Mouse (Mus musculus) bone marrow macrophage, adult 2 months (primary cell): ENCODE measurements at regions not wholly inside any gene's neighbourhood (a gene's known extent, or its start where the extent isn't known, plus 50 kb on each side); places are given as distances from the start of the nearest gene placed in this dataset.

Experiments used
- H3K27ac ChIP-seq: 2 replicates; pipeline ENCODE4 v1.5.1; 2012; ENCODE audit warnings: low read depth, low read length; ENCODE audit not compliant: insufficient read depth
- H3K4me1 ChIP-seq: 2 replicates; pipeline ENCODE4 v1.6.1; 2012; ENCODE audit warnings: low read length; ENCODE audit not compliant: control insufficient read depth, insufficient read depth
- H3K4me3 ChIP-seq: 2 replicates; pipeline ENCODE4 v1.5.1; 2012; ENCODE audit warnings: mild to moderate bottlenecking, low read length, moderate library complexity; ENCODE audit not compliant: insufficient read depth
- CTCF ChIP-seq: IDR thresholded peaks from 2 replicates; pipeline ENCODE4 v1.5.1; 2012; ENCODE audit warnings: low read depth, mild to moderate bottlenecking, low read length, moderate library complexity
- POLR2A ChIP-seq: IDR thresholded peaks from 2 replicates; pipeline ENCODE4 v1.6.1; 2012; ENCODE audit warnings: mild to moderate bottlenecking, low read depth, low read length, borderline replicate concordance

GRCm38 (mm10) chr9:89793018-89793417 lies 54.7 kb upstream of the Ankrd34c start:
- Histone ChIP-seq H3K4me1 (no peaks in the 10 kb centered on the region), H3K4me3 (no peak overlapping the region), H3K27ac (no peak overlapping the region)
- peak; percentile 66; the same call in 1 of the 2 replicates for TF ChIP-seq CTCF
- TF ChIP-seq POLR2A = no peak

DNA sequence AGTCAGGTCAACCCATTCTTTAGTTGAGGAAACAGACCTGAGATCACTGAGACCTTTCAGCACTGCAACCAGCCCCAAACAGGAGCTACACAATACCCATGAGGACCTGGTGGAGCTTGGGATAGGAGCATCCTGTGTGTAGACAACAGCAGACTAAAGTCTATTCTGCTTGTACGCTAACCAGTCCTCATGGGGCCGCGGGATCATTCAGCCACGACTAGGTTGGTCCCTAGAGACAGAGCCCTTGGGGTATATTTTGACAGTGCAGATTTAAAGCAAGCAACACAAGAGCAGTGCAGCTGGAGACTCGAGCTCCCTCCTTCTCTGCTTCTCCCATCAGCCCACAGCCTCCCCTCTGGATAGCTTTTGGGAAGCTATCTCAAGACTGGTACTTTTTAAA lies 51.7 kb upstream of the Ankrd34c start:
- Histone ChIP-seq H3K4me1 (no peaks in the 10 kb centered on the region), H3K4me3 (no peak overlapping the region), H3K27ac (no peak overlapping the region)
- TF ChIP-seq CTCF = no peak
- no peak for TF ChIP-seq POLR2A

DNA sequence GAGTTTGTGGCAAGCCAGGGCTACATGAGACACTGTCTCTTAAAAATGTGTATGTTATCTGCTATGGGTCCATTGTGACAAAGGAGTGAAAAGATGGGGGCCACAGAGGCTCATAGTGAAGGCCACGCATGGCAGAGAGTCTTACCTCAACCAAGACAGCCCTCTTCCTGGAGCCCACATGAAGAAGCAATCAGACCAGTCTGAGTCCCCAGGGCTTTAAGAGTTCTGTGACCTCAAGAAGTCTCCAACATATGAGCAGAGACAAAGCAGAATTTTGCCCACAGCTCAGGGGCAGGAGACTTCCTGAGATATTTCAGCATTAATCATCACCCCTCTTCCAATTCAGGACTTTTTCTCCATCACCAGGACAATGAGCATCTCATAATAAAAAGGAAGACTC lies 50.4 kb upstream of the Ankrd34c start:
- Histone ChIP-seq H3K4me3 (no peak overlapping the region), H3K4me1 (no peaks in the 10 kb centered on the region), H3K27ac (no peak overlapping the region)
- TF ChIP-seq CTCF = no peak
- no peak for TF ChIP-seq POLR2A
